Mouse (Mus musculus) E14TG2a.4 (cell line): ENCODE results near the gene Samd8.
A peak's percentile ranks its signal among the peaks of the same experiment; 100 is the strongest.

Experiments used
- H3K27me3 ChIP-seq: 2 replicates; pipeline ENCODE4 v1.6.1; 2014; ENCODE audit warnings: low read length, control low read depth; ENCODE audit not compliant: insufficient read depth
- H3K36me3 ChIP-seq: 2 replicates; pipeline ENCODE4 v1.6.1; 2014; ENCODE audit warnings: low read length, control low read depth; ENCODE audit not compliant: insufficient read depth
- H3K4me1 ChIP-seq: replicated peaks from 2 replicates; pipeline ENCODE4 v1.6.1; 2014; ENCODE audit warnings: low read depth, low read length, control low read depth
- H3K4me3 ChIP-seq: replicated peaks from 2 replicates; pipeline ENCODE4 v1.5.1; 2014; ENCODE audit warnings: mild to moderate bottlenecking, low read length
- H3K9me3 ChIP-seq: 2 replicates; pipeline ENCODE4 v1.6.1; 2014; ENCODE audit warnings: low read length, control low read depth
- CTCF ChIP-seq: conservative IDR thresholded peaks from 2 replicates; pipeline ENCODE4 v1.5.1; 2014; ENCODE audit warnings: low read length
- NANOG ChIP-seq: IDR thresholded peaks from 2 replicates; pipeline ENCODE4 v1.6.1; 2014; ENCODE audit warnings: borderline replicate concordance, low read length, mixed read lengths
- POU5F1 ChIP-seq: IDR thresholded peaks from 2 replicates; pipeline ENCODE4 v1.6.1; 2014; ENCODE audit warnings: low read length, borderline replicate concordance

Gene Samd8

DNA sequence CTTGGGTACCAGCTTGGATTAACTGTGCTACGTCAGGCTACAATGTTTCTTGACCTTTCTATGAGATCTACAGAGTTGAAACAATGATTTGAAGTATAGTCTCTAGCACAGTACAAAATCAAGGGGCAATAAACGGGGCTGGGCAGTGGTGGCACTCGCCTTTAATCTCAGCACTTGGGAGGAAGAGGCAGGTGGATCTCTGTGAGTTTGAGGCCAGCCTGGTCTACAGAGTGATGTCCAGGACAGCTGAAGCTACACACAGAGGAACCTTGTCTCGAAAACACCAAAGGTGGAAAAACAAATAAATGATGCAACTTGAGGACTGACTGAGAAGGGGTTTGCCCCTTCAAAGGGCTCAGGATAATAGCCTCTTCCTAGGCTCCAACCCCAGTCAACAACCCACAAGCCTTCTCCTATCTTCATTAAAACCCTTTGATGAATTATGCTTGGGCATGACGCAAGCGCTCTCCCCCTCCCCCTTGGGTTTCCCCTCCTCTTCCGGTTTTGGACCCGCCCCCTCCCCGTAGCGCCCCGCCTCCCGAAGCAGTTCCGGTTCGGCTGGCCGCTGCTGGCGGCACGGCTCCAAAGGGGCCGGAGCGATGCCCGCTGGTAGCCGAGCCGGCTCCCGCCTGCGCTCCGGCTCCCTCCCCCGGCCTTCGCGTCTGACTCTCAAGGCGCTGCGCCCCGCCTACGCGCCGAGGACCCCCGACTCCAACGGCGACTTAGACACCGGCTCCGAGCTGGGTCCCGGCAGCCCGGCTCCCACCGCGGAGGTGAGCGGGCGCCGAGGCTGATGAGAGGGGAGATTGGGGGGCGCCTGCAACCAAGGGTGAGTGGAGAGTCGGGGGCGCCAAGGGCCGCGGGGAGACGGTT lies at the start of gene Samd8:
TSS of gene Samd8 (plus strand) at position 524 of the 873 bp plus-strand sequence.
- no peaks in the 10 kb centered on the region for H3K27me3 ChIP-seq
- H3K4me3 ChIP-seq = peak within 1 kb of the TSS; percentile 99
- no peak for TF ChIP-seq POU5F1
- no peaks in the 10 kb centered on the region for H3K36me3 ChIP-seq
- no peaks in the 10 kb centered on the region for H3K9me3 ChIP-seq
- H3K4me1 ChIP-seq = peaks cover 37% of the 10 kb centered on the region

- no peak overlapping the region for H3K4me3 ChIP-seq
- no peaks in the 10 kb centered on the region for H3K36me3 ChIP-seq
- no peak for TF ChIP-seq CTCF
- TF ChIP-seq POU5F1 = no peak
- TF ChIP-seq NANOG = no peak
- peaks cover 9% of the 10 kb centered on the region; the same call in 1 of the 2 replicates for H3K27me3 ChIP-seq
- 0 out of 2 replicates have a peak, but pooled peaks cover 5% of the 10 kb centered on the region for H3K4me1 ChIP-seq
- H3K9me3 ChIP-seq = no peaks in the 10 kb centered on the region
Observed at GRCm38 (mm10) chr14:21702691-21703090, 47.6 kb upstream of the Samd8 start.

DNA sequence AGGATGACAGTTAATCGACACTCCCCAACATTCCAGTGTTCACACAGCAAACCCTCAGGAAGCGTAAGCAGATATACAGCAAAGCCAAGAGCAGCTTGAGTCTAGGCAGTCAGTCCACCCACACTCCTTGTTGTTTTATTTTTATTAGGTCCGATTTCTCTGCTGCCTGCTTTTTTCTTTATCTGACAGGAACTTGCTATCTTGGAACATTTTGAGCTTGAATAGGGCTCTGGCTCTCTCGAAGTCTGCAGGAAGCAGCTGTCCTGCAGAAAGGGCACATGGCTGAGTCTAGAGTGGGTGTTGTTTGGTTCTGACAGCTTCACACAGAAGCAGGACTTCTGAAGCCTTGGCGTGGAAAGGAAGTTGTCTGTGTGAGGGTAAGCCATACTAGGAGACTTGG lies 47.1 kb upstream of the Samd8 start:
- H3K27me3 ChIP-seq = peaks cover 9% of the 10 kb centered on the region; the same call in 1 of the 2 replicates
- no peaks in the 10 kb centered on the region for H3K36me3 ChIP-seq
- H3K4me1 ChIP-seq = 0 out of 2 replicates have a peak, but pooled peaks cover 5% of the 10 kb centered on the region
- no peak overlapping the region for H3K4me3 ChIP-seq
- no peak for TF ChIP-seq NANOG
- TF ChIP-seq CTCF = no peak
- TF ChIP-seq POU5F1 = no peak
- H3K9me3 ChIP-seq = no peaks in the 10 kb centered on the region

- Histone ChIP-seq H3K4me3 (no peak overlapping the region), H3K4me1 (0 out of 2 replicates have a peak, but pooled peaks cover 5% of the 10 kb centered on the region), H3K27me3 (peaks cover 9% of the 10 kb centered on the region; the same call in 1 of the 2 replicates), H3K36me3 (no peaks in the 10 kb centered on the region), H3K9me3 (no peaks in the 10 kb centered on the region)
- TF ChIP-seq POU5F1 (no peak), CTCF (no peak), NANOG (no peak)
Observed at GRCm38 (mm10) chr14:21705462-21705861, 44.9 kb upstream of the Samd8 start.

DNA sequence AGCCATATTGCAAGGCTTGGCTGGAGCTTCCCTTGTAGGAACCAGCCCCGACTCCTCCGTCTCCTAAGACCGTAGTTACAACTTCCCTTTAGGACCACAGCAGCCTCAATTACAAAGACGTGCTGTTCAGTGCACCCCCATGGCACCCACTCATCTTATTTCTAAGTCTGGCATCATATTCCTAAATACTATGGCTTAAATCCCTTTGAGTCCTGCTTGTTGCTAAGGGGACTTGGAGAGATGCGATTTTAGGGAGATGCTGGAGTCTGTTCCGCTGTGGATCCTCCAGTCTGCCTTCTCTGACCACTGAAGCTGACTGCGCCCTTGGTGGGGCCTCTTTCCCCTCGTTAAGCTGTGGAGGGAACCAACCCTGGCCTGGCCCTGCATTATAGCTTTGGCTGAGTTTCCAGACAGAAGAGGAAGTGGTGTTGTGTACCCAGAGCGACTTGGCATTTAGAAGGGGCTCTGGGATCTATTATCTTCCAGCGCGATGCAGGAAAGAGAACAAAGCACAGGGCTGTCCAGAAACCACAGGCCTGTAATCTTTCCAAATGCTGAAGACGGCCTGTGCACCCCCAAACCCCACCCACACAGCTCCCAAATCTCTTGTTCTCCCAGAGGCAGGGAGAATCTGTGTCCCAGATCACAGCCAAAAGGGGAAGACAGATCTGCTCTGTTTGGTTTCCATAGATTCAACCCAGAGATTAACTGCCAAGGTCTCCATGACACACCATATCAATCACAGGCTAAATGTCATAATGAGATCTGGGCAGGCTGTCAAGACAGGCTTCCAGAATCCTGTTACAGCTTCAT lies 43.4 kb upstream of the Samd8 start:
- Histone ChIP-seq H3K27me3 (peaks cover 9% of the 10 kb centered on the region; the same call in 1 of the 2 replicates), H3K4me1 (0 out of 2 replicates have a peak, but pooled peaks cover 5% of the 10 kb centered on the region), H3K4me3 (no peak overlapping the region), H3K9me3 (no peaks in the 10 kb centered on the region), H3K36me3 (no peaks in the 10 kb centered on the region)
- no peak for TF ChIP-seq NANOG

- Histone ChIP-seq H3K36me3 (no peaks in the 10 kb centered on the region), H3K27me3 (peaks cover 12% of the 10 kb centered on the region; the same call in 1 of the 2 replicates)
- TF ChIP-seq POU5F1 (no peak), CTCF (peak; percentile 32; the same call in 1 of the 2 replicates)
Observed at GRCm38 (mm10) chr14:21709545-21709944, 40.8 kb upstream of the Samd8 start.

DNA sequence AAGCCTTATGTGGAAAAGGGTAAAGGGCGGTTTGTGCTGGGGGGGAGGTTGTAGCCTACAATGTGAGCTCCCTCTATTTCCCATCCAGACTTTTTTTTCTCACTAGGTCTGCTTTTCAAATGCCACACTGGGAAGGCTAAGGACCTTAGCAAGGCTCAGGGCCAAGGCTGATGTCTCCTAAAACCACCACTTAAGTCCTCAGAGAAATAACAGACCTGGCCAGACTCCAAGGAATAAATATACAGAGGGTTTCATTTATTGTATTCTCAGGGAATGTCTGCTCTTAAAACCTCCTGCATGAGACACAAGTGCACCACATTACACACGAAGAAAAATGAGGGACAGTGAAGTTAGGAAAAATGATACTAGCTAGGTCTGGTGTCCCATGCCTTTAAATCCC lies 39.1 kb upstream of the Samd8 start:
- Histone ChIP-seq H3K36me3 (no peaks in the 10 kb centered on the region), H3K4me3 (no peak overlapping the region), H3K9me3 (no peaks in the 10 kb centered on the region), H3K4me1 (0 out of 2 replicates have a peak, but pooled peaks cover 5% of the 10 kb centered on the region), H3K27me3 (peaks cover 12% of the 10 kb centered on the region)
- TF ChIP-seq POU5F1 = no peak
- no peak for TF ChIP-seq NANOG
- no peak for TF ChIP-seq CTCF

More at GRCm38 (mm10) chr14:21709545-21709944, 40.8 kb upstream of the Samd8 start:
- Histone ChIP-seq H3K4me3 (no peak overlapping the region), H3K4me1 (0 out of 2 replicates have a peak, but pooled peaks cover 5% of the 10 kb centered on the region), H3K9me3 (no peaks in the 10 kb centered on the region)

DNA sequence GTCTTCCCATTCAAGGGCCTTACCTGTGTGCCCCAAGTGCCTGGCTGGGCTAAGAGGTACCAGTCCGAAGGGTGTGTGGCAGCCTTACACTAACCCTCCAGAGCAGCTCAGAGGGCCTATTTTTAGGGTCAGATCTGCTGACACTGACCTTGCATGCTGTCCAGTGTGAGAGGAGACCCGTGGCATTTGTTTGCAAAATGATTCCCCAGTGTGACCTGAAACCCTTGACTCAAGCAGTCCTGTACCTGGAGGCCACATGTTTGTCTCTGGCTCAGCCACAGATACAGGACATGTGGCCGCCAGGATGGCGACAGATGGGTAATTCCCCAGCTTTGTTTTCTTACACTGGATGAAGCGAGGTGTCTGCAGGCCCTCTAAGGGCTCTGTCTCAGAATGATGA lies 35.8 kb upstream of the Samd8 start, which contains the start of gene Dupd1:
TSS of gene Dupd1 (minus strand) at position 91 of the 400 bp plus-strand sequence.
- no peaks in the 10 kb centered on the region for H3K4me1 ChIP-seq
- H3K27me3 ChIP-seq = peaks cover 12% of the 10 kb centered on the region
- H3K36me3 ChIP-seq = no peaks in the 10 kb centered on the region
- H3K4me3 ChIP-seq = no peak within 1 kb of the TSS
- no peaks in the 10 kb centered on the region for H3K9me3 ChIP-seq
- TF ChIP-seq CTCF = no peak
- no peak for TF ChIP-seq POU5F1
- no peak for TF ChIP-seq NANOG
